Mouse (Mus musculus) stomach, postnatal 0 days (tissue): ENCODE measurements around the gene Cygb.

ENCODE experiments used
- CTCF ChIP-seq: IDR thresholded peaks from 2 replicates; pipeline ENCODE4 v1.5.1; 2016; ENCODE audit warnings: antibody characterized with exemption, low read depth, mild to moderate bottlenecking, moderate library complexity
- EP300 ChIP-seq: optimal IDR thresholded peaks from 2 replicates; pipeline ENCODE3; 2016; ENCODE audit warnings: antibody characterized with exemption

- no peak for TF ChIP-seq CTCF
- no peak for TF ChIP-seq EP300
These were observed 10.4 kb downstream of the Cygb start for GRCm38 (mm10) chr11:116643579-116644224.
